Mouse (Mus musculus) erythroblast, embryonic 14.5 days (primary cell): Measurements from ENCODE around the gene Nanos3.

Experiments
- GATA1 ChIP-seq: IDR thresholded peaks from 2 replicates; pipeline ENCODE4 v1.6.1; 2012; ENCODE audit warnings: low read length, inconsistent platforms, mixed read lengths
- TAL1 ChIP-seq: IDR thresholded peaks from 3 replicates; pipeline ENCODE4 v1.6.1; 2012; ENCODE audit warnings: low read length, inconsistent platforms, mixed read lengths

DNA sequence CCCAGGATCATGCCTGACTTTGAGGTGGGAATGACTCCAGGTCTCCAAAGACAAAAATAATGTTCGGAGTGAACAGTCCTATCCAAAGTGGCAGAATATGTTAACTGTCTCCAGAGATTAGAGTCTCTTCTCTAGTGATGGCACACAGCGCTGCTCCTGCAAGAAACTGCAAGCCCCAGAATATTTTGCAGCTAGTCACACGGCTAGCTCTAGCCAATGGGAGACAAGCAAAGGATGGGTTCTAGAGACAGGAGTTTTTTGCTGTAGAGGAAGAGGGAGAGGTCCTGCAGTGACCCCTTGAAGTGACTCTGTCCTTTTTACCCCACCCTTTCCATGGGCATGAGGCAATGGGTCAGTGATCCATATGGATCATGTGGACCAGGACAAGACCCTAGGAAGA is 47.2 kb downstream of the Nanos3 start:
- TF ChIP-seq GATA1: no peak
- no peak for TF ChIP-seq TAL1
